ENCODE assay signal across 8 mouse cellular contexts in genomic region chr11:119300246-119300935, GRCm38 (mm10). TPM values are rescaled to one million over a fixed set of nuclear protein-coding genes. Genes with fewer than 3 reads are reported as not detected.
A peak's percentile ranks its signal among the peaks of the same experiment; 100 is the strongest.
DNase-seq lines count a peak whose midpoint lies in the region; ATAC-seq and TF ChIP-seq lines count a peak whose summit lies in the region.

No protein-coding gene starts in this region.

- 2% methylated on average over 31 of the region's 31 CpGs for WGBS in heart, adult 2 months
- 2% methylated on average over 31 of the region's 31 CpGs for WGBS in forebrain, embryonic 10.5 days
- WGBS in liver, embryonic 14.5 days (ENCODE audit: insufficient replicate concordance): 2% methylated on average over 31 of the region's 31 CpGs

- TF ChIP-seq CTCF in heart, adult 2 months (IDR thresholded peaks at IDR 0.05): no peak
- no peak for TF ChIP-seq CTCF in E14TG2a.4 (conservative IDR thresholded peaks at IDR 0.05; ENCODE audit: low read length)
- TF ChIP-seq CTCF in liver, embryonic 14.5 days (IDR thresholded peaks at IDR 0.05; ENCODE audit: low read depth): no peak

- H3K4me1 ChIP-seq in heart, adult 2 months (ENCODE audit: control insufficient read depth, insufficient read depth, low read length): peaks cover 4% of the 10 kb centered on the region
- peaks cover 73% of the 10 kb centered on the region for H3K4me1 ChIP-seq in E14TG2a.4 (replicated peaks; ENCODE audit: low read depth, low read length)
- H3K4me1 ChIP-seq in forebrain, embryonic 10.5 days: peaks cover 34% of the 10 kb centered on the region
- H3K4me1 ChIP-seq in liver, embryonic 14.5 days (replicated peaks; ENCODE audit: control insufficient read depth in 2 of 2, insufficient read depth in 2 of 2, low read length in 1 of 2): peaks cover 2 to 10% of the 10 kb centered on the region in 2 experiments; a peak in 3 of 4 replicates

- no peaks in the 10 kb centered on the region for H3K27me3 ChIP-seq in heart, adult 2 months (ENCODE audit: control insufficient read depth, insufficient read depth, low read length)
- no peaks in the 10 kb centered on the region for H3K27me3 ChIP-seq in E14TG2a.4 (ENCODE audit: insufficient read depth, low read length)
- H3K27me3 ChIP-seq in forebrain, embryonic 10.5 days (ENCODE audit: poor library complexity, severe bottlenecking): peaks cover 16% of the 10 kb centered on the region
- H3K27me3 ChIP-seq in liver, embryonic 14.5 days (ENCODE audit: control insufficient read depth, insufficient read depth, low read length): no peaks in the 10 kb centered on the region

- TF ChIP-seq POLR2A in heart, adult 2 months (IDR thresholded peaks at IDR 0.05; ENCODE audit: insufficient read depth, low read depth, low read length): no peak

- H3K79me2 ChIP-seq in heart, adult 2 months (replicated peaks; ENCODE audit: control insufficient read depth, insufficient read depth, low read length): peaks cover 5% of the 10 kb centered on the region; the same call in 1 of the 2 replicates

- H3K9me3 ChIP-seq in E14TG2a.4 (ENCODE audit: low read length): no peaks in the 10 kb centered on the region
- H3K9me3 ChIP-seq in forebrain, embryonic 10.5 days: no peaks in the 10 kb centered on the region
- H3K9me3 ChIP-seq in liver, embryonic 14.5 days (ENCODE audit: control insufficient read depth, low read length): no peaks in the 10 kb centered on the region

- peak overlapping the region; percentile 91 for H3K27ac ChIP-seq in heart, adult 2 months
- H3K27ac ChIP-seq in forebrain, embryonic 10.5 days: peak overlapping the region; percentile 98
- H3K27ac ChIP-seq in liver, embryonic 14.5 days: no peak overlapping the region; the same call in 1 of the 2 replicates

- no peak for DNase-seq in heart, adult 2 months
- no peak for DNase-seq in heart, postnatal 4 days
- no peak for DNase-seq in forebrain, embryonic 10.5 days (ENCODE audit: extremely low spot score, low spot score)
- peak in 1 of 3 experiments; percentile 9 for DNase-seq in liver, embryonic 14.5 days (ENCODE audit: low read depth in 3 of 3, low spot score in 3 of 3)
- DNase-seq in layer of hippocampus, adult 11-12 months (ENCODE audit: low spot score): no peak
- no peak for DNase-seq in kidney, adult 11 months
- no peak for DNase-seq in adrenal gland, adult 18-20 months (ENCODE audit: low spot score in 2 of 2)

- no peak for TF ChIP-seq EP300 in heart, adult 2 months (IDR thresholded peaks at IDR 0.05; ENCODE audit: insufficient read depth, low read depth, low read length)
- TF ChIP-seq EP300 in liver, embryonic 14.5 days (IDR thresholded peaks at IDR 0.05; ENCODE audit: low read depth): no peak

- no peaks in the 10 kb centered on the region for H3K36me3 ChIP-seq in heart, adult 2 months (ENCODE audit: control insufficient read depth, insufficient read depth, low read length)
- peaks cover 34% of the 10 kb centered on the region for H3K36me3 ChIP-seq in E14TG2a.4 (ENCODE audit: insufficient read depth, low read length)
- peaks cover 31% of the 10 kb centered on the region for H3K36me3 ChIP-seq in forebrain, embryonic 10.5 days (replicated peaks)
- H3K36me3 ChIP-seq in liver, embryonic 14.5 days (replicated peaks; ENCODE audit: control insufficient read depth, insufficient read depth, low read depth): peaks cover 29% of the 10 kb centered on the region

- peak; percentile 73 for ATAC-seq in liver, embryonic 14.5 days (ENCODE audit: insufficient read depth)

- peak overlapping the region; percentile 95 for H3K9ac ChIP-seq in heart, adult 2 months (ENCODE audit: low read depth, low read length)
- H3K9ac ChIP-seq in liver, embryonic 14.5 days (replicated peaks): peak overlapping the region; percentile 87

- intact Hi-C loops in heart, adult 2 months (cut with DNase I): no loop called here

- H3K4me2 ChIP-seq in liver, embryonic 14.5 days (ENCODE audit: low read depth): peak overlapping the region; percentile 95

- H3K4me3 ChIP-seq in heart, adult 2 months: peak overlapping the region; percentile 94
- H3K4me3 ChIP-seq in E14TG2a.4 (replicated peaks; ENCODE audit: low read length): peak overlapping the region; percentile 99
- H3K4me3 ChIP-seq in forebrain, embryonic 10.5 days: peak overlapping the region; percentile 100
- H3K4me3 ChIP-seq in liver, embryonic 14.5 days (ENCODE audit: insufficient read depth in 1 of 2, low read depth in 2 of 2, low read length in 2 of 2): peak overlapping the region; percentile 74 to 75

RNA-seq across cellular contexts. Expression of gene Eif4a3, which starts 0.5 kb away (rescaled TPM):
- 10 to 100 TPM; 60.5 to 67.3 TPM for total RNA-seq in heart, adult 2 months (2021)
- polyA plus RNA-seq in heart, adult 2 months (2012; rRNA removed): 59.9 and 95.2 TPM in 2 replicates
- 100 to 1,000 TPM; 141 to 154 TPM for total RNA-seq in heart, postnatal 4 days (2021)
- polyA plus RNA-seq in forebrain, embryonic 10.5 days (2016; fragmentation: Nextera tagmentation; extraction: Ambion mirVana): 511 and 516 TPM in 2 replicates
- 67.7 and 95.8 TPM in 2 replicates for polyA plus RNA-seq in liver, embryonic 14.5 days (2012; rRNA removed)
- polyA plus RNA-seq in liver, embryonic 14.5 days (2014; fragmentation: Nextera tagmentation; extraction: Ambion mirVana): 160 and 170 TPM in 2 replicates
- total RNA-seq in adrenal gland, adult 18-20 months (2021): 100 to 1,000 TPM; 130 to 134 TPM

RNA-seq across cellular contexts. Expression of gene Card14, which starts 7.2 kb away (rescaled TPM):
- total RNA-seq in heart, adult 2 months (2021): under 1 TPM in 1 of 2 experiments, not detected in 1; 0.11 TPM
- 0.12 and 0.33 TPM in 2 replicates for polyA plus RNA-seq in heart, adult 2 months (2012; rRNA removed)
- under 1 TPM; 0.16 to 0.21 TPM for total RNA-seq in heart, postnatal 4 days (2021)
- polyA plus RNA-seq in forebrain, embryonic 10.5 days (2016; fragmentation: Nextera tagmentation; extraction: Ambion mirVana): 0.04 TPM in 1 of 2 replicates, not detected in the other
- 0.17 and 0.21 TPM in 2 replicates for polyA plus RNA-seq in liver, embryonic 14.5 days (2012; rRNA removed)
- 0.18 and 0.23 TPM in 2 replicates for polyA plus RNA-seq in liver, embryonic 14.5 days (2014; fragmentation: Nextera tagmentation; extraction: Ambion mirVana)
- under 1 TPM in 1 of 2 experiments, not detected in 1; 0.19 TPM for total RNA-seq in adrenal gland, adult 18-20 months (2021)

RNA-seq across cellular contexts. Expression of gene Gaa, which starts 32.7 kb away (rescaled TPM):
- total RNA-seq in heart, adult 2 months (2021): 100 to 1,000 TPM in 1 of 2 experiments, 10 to 100 TPM in 1; 89.3 to 102 TPM
- polyA plus RNA-seq in heart, adult 2 months (2012; rRNA removed): 165 and 186 TPM in 2 replicates
- total RNA-seq in heart, postnatal 4 days (2021): 10 to 100 TPM; 52.1 to 53.2 TPM
- polyA plus RNA-seq in forebrain, embryonic 10.5 days (2016; fragmentation: Nextera tagmentation; extraction: Ambion mirVana): 27.5 and 28.4 TPM in 2 replicates
- polyA plus RNA-seq in liver, embryonic 14.5 days (2012; rRNA removed): 14.7 and 18.8 TPM in 2 replicates
- 11.8 and 14.7 TPM in 2 replicates for polyA plus RNA-seq in liver, embryonic 14.5 days (2014; fragmentation: Nextera tagmentation; extraction: Ambion mirVana)
- total RNA-seq in adrenal gland, adult 18-20 months (2021): 100 to 1,000 TPM; 106 to 107 TPM

RNA-seq across cellular contexts. Expression of gene Sgsh, which starts 54.9 kb away (rescaled TPM):
- total RNA-seq in heart, adult 2 months (2021): 1 to 10 TPM; 5.5 to 5.7 TPM
- 10.6 and 11.1 TPM in 2 replicates for polyA plus RNA-seq in heart, adult 2 months (2012; rRNA removed)
- 1 to 10 TPM; 7.0 to 7.7 TPM for total RNA-seq in heart, postnatal 4 days (2021)
- polyA plus RNA-seq in forebrain, embryonic 10.5 days (2016; fragmentation: Nextera tagmentation; extraction: Ambion mirVana): 7.5 and 7.9 TPM in 2 replicates
- polyA plus RNA-seq in liver, embryonic 14.5 days (2012; rRNA removed): 1.2 and 1.3 TPM in 2 replicates
- polyA plus RNA-seq in liver, embryonic 14.5 days (2014; fragmentation: Nextera tagmentation; extraction: Ambion mirVana): 1.3 and 2.2 TPM in 2 replicates
- 10 to 100 TPM; 11.5 to 17.0 TPM for total RNA-seq in adrenal gland, adult 18-20 months (2021)

RNA-seq across cellular contexts. Expression of gene Slc26a11, which starts 55.0 kb away (rescaled TPM):
- total RNA-seq in heart, adult 2 months (2021): 1 to 10 TPM; 2.0 to 2.2 TPM
- polyA plus RNA-seq in heart, adult 2 months (2012; rRNA removed): 7.8 and 9.9 TPM in 2 replicates
- 1 to 10 TPM; 3.0 to 3.9 TPM for total RNA-seq in heart, postnatal 4 days (2021)
- polyA plus RNA-seq in forebrain, embryonic 10.5 days (2016; fragmentation: Nextera tagmentation; extraction: Ambion mirVana): 9.6 and 10.6 TPM in 2 replicates
- polyA plus RNA-seq in liver, embryonic 14.5 days (2012; rRNA removed): 1.2 TPM in 2 replicates
- polyA plus RNA-seq in liver, embryonic 14.5 days (2014; fragmentation: Nextera tagmentation; extraction: Ambion mirVana): 1.1 and 1.2 TPM in 2 replicates
- 1 to 10 TPM; 4.8 to 4.9 TPM for total RNA-seq in adrenal gland, adult 18-20 months (2021)
